Mouse (Mus musculus) embryo, embryonic 10.5 days (tissue): ENCODE data around the gene Celf5.

ENCODE experiments used
- DNase-seq: peaks from one replicate; pipeline ENCODE4 v3.0.0-alpha.2; 2015; ENCODE audit warnings: low spot score

Celf5 gene

GRCm38 (mm10) chr10:81426897-81427296 lies 55.6 kb downstream of the Celf5 start:
- no peak for DNase-seq

- DNase-seq = no peak
These were observed 56.3 kb downstream of the Celf5 start for GRCm38 (mm10) chr10:81426081-81426671.

GRCm38 (mm10) chr10:81425236-81425850 lies 57.2 kb downstream of the Celf5 start:
- no peak for DNase-seq

- DNase-seq = peak; percentile 28
These were observed 58.1 kb downstream of the Celf5 start for GRCm38 (mm10) chr10:81424246-81425051.

GRCm38 (mm10) chr10:81423476-81424245 lies 58.8 kb downstream of the Celf5 start:
- no peak for DNase-seq

- no peak for DNase-seq
These were observed 59.8 kb downstream of the Celf5 start for GRCm38 (mm10) chr10:81422661-81423217.

- DNase-seq = no peak
These were observed 60.3 kb downstream of the Celf5 start for GRCm38 (mm10) chr10:81422191-81422590.

GRCm38 (mm10) chr10:81421797-81422100 lies 60.8 kb downstream of the Celf5 start:
- DNase-seq = no peak

GRCm38 (mm10) chr10:81421041-81421796 lies 61.3 kb downstream of the Celf5 start:
- DNase-seq = no peak

- DNase-seq = no peak
These were observed 62.2 kb downstream of the Celf5 start for GRCm38 (mm10) chr10:81420191-81420767.

GRCm38 (mm10) chr10:81419111-81419928 lies 63.2 kb downstream of the Celf5 start:
- no peak for DNase-seq

GRCm38 (mm10) chr10:81418216-81419070 lies 64.1 kb downstream of the Celf5 start:
- no peak for DNase-seq

GRCm38 (mm10) chr10:81417227-81418215 lies 65.0 kb downstream of the Celf5 start:
- no peak for DNase-seq

GRCm38 (mm10) chr10:81416581-81417226 lies 65.8 kb downstream of the Celf5 start:
- DNase-seq = peak; percentile 88

GRCm38 (mm10) chr10:81415549-81416310 lies 66.8 kb downstream of the Celf5 start:
- no peak for DNase-seq

- no peak for DNase-seq
These were observed 67.4 kb downstream of the Celf5 start for GRCm38 (mm10) chr10:81415146-81415545.

- DNase-seq = peak; percentile 62
These were observed 67.8 kb downstream of the Celf5 start for GRCm38 (mm10) chr10:81414682-81415081.
